Mouse (Mus musculus) kidney, adult 18-20 months (tissue): Measurements from ENCODE around the gene Wrb.
A peak's percentile ranks its signal among the peaks of the same experiment; 100 is the strongest.

Source experiments
- DNase-seq: peaks from one replicate; pipeline ENCODE4 v3.0.0; 2021

The Wrb gene

DNA sequence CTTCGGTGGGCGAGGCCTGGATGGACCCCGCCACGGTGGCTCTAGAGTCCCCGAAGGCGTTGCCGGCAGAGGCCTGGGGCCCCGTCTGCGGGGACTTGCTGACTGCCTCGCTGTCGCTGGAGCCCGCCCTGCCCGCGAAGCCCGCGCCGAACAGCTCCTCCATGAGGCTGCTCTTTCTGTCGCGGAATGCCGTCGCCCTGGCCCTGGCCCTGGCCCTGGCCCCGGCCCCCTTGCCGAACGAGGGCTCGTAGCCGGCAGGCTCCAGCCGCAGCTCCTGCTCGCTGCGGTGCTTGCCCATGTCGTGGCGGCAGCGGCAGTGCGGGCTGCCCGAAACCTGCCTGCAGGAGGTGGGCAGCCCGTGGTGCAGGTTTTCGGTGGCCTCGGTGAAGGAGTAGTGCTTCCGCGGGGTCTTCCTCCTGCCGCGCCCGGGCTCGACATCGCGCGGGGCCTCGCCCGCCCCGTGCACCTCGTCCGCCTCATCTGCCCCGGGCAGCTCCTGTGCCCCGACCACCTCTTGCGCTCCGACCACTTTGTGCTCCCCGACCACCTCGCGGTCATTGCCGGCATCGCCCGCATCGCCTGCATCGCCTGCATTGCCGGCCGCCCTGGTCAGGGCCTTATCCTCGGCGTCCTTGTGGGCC, 14.0 kb downstream of the Wrb start:
- DNase-seq, result peak; percentile 61

DNA sequence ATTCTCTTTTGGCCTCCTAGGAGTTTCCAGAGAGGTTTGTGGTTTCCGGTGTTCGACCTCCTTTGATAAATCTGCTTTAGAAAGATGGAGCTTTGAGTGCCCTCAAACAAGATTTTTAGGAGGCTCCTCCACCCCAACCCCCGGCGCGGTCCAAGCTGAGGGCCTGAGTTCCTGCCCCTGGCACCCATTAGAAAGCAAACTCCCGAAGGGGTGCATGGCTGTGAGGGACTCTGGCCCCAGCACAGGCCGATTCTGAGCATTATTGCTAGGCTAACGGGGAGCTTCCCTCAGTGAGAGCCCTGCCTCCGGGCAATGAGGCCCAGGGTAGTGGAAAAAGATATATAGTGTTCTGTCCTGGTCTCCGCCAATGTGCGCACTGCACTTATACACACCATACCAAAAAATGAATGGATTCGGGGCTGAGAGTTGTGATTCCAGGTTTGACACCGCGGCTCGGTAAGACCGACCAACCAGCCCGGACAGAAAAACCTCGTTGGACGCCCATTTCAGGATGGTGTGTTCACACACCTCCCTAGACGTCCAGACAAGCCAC, 14.7 kb downstream of the Wrb start:
- DNase-seq, result no peak

DNA sequence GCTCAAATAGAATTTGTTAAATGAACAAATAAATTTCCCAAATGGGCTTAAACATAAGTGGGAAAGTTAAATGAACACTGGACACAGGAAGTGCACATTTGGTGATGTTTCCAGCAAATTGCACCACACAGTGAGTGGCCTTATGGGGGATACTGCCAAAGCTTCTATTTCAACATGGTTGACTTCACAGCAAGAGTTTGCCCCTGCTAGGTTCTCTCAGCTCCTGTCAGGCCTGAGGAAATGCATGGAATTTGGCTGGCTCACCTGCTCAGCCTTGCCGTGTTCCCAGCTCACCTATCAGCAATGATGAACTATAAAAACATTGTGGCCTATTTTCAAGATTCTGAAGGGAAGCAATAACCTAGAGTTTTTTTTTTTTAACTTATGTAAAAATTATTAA, 15.7 kb downstream of the Wrb start:
- DNase-seq, result no peak

- DNase-seq, result no peak
Observed at GRCm38 (mm10) chr16:96161336-96161735, 16.1 kb downstream of the Wrb start.

- DNase-seq, result no peak
Observed at GRCm38 (mm10) chr16:96165723-96166264, 20.6 kb downstream of the Wrb start.

DNA sequence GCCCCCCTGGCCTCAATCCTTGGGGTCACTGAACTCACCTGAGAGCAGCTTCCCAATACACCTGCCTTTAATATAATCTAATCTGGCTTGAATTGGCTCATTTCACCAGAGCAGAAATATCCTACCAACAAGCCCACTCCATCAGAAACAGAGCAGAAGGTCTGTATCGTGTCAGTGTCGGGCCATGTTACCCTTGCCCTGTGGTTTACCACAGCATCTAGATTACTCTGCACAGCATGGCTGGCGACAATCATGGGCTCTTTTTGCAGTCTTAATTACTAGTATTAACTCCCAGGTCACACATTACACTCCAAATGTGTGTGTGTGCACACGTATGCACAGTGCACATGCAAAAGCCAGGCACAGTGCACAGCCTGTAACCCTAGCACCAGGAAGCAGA, 23.6 kb downstream of the Wrb start:
- no peak for DNase-seq

DNA sequence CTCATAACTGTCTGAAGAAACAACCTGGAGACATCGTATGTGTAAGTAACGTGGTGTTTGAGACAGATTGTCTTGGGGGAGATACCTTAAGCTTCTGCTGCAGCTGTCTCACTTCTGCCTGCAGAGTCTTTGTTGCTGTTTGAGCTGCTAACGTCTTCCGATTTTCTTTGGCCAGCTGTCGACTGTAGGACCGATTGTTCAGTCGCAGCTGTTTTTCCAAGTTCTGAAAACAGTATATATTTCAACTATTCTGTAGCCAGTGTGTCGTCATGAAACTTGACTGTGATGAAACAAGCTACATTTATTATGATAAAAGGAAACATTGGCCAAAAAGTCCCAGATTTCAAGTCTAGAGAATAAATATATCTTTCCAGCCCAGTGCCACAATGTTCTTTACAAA, 28.4 kb downstream of the Wrb start:
- no peak for DNase-seq

GRCm38 (mm10) chr16:96175399-96175798, 30.2 kb downstream of the Wrb start:
- DNase-seq, result no peak

GRCm38 (mm10) chr16:96179156-96179555, 33.9 kb downstream of the Wrb start:
- no peak for DNase-seq

GRCm38 (mm10) chr16:96187619-96188018, 42.4 kb downstream of the Wrb start:
- DNase-seq, result no peak

- peak; percentile 99 for DNase-seq
Observed at GRCm38 (mm10) chr16:96191531-96192506, 46.6 kb downstream of the Wrb start, which contains the start of gene Lca5l. TSS of gene Lca5l (minus strand) at chr16:96192271.

DNA sequence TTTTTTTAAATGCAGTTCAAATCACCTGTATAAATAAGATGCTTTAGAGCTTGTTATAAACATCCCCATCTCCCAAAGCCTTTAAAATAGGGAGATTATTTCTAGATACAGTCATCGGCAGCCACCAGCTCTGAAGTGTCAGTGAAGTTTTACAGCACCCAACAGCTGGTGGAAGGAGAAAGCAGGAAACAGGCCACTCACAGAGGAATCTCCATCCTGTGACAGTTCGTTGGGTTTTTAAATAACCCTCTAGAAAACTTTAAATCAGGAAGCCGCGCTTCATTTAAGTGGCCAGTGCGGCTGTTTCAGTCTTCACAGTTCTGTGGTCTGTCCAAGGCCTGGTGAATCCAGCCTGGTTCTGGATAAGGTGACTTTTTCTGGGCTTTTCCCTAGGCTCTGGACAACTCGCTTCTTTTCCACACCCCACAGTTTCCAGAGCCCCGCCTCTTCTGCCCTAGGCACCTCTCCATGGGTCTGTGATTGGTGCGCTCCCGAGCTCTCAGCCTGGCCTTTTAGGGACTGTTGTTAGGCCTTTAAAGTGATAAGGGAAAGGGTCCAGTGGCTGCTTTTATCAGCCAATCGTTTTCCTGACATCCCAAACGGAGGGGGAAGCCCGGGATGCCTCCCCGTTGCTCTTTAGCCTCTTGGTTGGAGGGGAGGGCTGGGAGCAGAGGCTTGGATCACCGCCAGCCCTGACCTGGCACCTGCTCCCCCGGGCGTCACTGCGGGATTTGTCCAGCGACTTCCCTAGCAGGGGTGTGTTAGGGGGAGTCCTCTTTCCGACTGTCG, 54.9 kb downstream of the Wrb start, which contains the start of gene Sh3bgr:
TSS of gene Sh3bgr (plus strand) at position 538 of the 789 bp plus-strand sequence.
- peak; percentile 80 for DNase-seq

GRCm38 (mm10) chr16:96200702-96201028, 55.5 kb downstream of the Wrb start:
- no peak for DNase-seq

- no peak for DNase-seq
Observed at GRCm38 (mm10) chr16:96201485-96202232, 56.5 kb downstream of the Wrb start.
